Mouse (Mus musculus): ENCODE data around the gene Akr1c19.

- TF ChIP-seq CTCF (IDR thresholded peaks at IDR 0.05; ENCODE audit: low read depth) (no peak), EP300 (optimal IDR thresholded peaks at IDR 0.05) (no peak)
Observed at GRCm38 (mm10) chr13:4277526-4277925, 49.0 kb downstream of the Akr1c19 start.

Data from stomach, postnatal 0 days (tissue).